Mouse (Mus musculus): ENCODE measurements around the gene Ffar1. TPM values are rescaled to one million over a fixed set of nuclear protein-coding genes. Genes with fewer than 3 reads are reported as not detected.
"Not testable (repeated sequence)": the region's sequence is repeated elsewhere in the genome, so short reads cannot be mapped to it uniquely, and the experiment has no call there.

Gene Ffar1
- polyA plus RNA-seq, 1 experiment from 2014 or later: not detected

GRCm38 (mm10) chr7:30846505-30847053 is 14.8 kb downstream of the Ffar1 start:
- H3K9ac ChIP-seq: no peak overlapping the region
- no peak overlapping the region for H3K4me3 ChIP-seq
- H3K36me3 ChIP-seq: no peaks in the 10 kb centered on the region
- peaks cover 10% of the 10 kb centered on the region; the same call in 1 of the 2 replicates for H3K4me1 ChIP-seq
- 84% methylated on average over 2 of the region's 2 CpGs for WGBS
- ATAC-seq (ENCODE audit: low FRiP score): no peak
- no peak overlapping the region for H3K4me2 ChIP-seq (replicated peaks)
- no peaks in the 10 kb centered on the region for H3K9me3 ChIP-seq (replicated peaks)
- H3K27me3 ChIP-seq: no peaks in the 10 kb centered on the region
- no peak overlapping the region for H3K27ac ChIP-seq

GRCm38 (mm10) chr7:30844676-30845297 is 16.6 kb downstream of the Ffar1 start:
- H3K9me3 ChIP-seq (replicated peaks): no peaks in the 10 kb centered on the region
- ATAC-seq (ENCODE audit: low FRiP score): 0 out of 2 replicates have a peak, but pooled peaks have one; percentile 50
- peaks cover 10% of the 10 kb centered on the region; the same call in 1 of the 2 replicates for H3K4me1 ChIP-seq
- H3K27ac ChIP-seq: peak overlapping the region; percentile 72
- no peaks in the 10 kb centered on the region for H3K36me3 ChIP-seq
- H3K4me3 ChIP-seq: no peak overlapping the region
- no peak overlapping the region for H3K4me2 ChIP-seq (replicated peaks)
- 37% methylated on average over 7 of the region's 7 CpGs for WGBS
- H3K9ac ChIP-seq: no peak overlapping the region
- no peaks in the 10 kb centered on the region for H3K27me3 ChIP-seq

DNA sequence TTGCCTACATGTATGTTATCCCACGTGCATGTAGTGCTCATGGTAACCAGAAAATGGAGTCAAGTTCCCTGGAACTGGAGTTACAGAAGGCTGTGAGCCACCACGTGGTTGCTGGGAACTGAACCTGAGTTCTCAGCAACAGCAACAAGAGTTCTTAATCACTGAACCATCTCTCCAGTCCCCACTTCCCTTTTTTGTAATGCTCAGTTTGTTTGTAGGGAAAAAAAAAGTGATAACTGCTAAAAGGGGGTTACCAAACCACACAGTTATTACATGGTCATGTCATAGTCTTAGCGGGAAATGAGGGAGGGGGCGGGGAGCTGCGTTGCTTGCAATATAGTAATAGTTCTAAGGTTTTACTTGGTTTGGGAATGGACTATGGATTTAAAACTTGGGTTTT is 19.3 kb downstream of the Ffar1 start:
- H3K36me3 ChIP-seq: no peaks in the 10 kb centered on the region
- no peak for ATAC-seq (ENCODE audit: low FRiP score)
- no peak overlapping the region for H3K9ac ChIP-seq
- H3K9me3 ChIP-seq (replicated peaks): no peaks in the 10 kb centered on the region
- no peak overlapping the region for H3K27ac ChIP-seq
- no peak overlapping the region for H3K4me2 ChIP-seq (replicated peaks)
- no peaks in the 10 kb centered on the region for H3K27me3 ChIP-seq
- H3K4me1 ChIP-seq: peaks cover 7% of the 10 kb centered on the region; the same call in 1 of the 2 replicates
- WGBS: 85% methylated on average over 5 of the region's 5 CpGs
- H3K4me3 ChIP-seq: no peak overlapping the region

GRCm38 (mm10) chr7:30841379-30841778 is 20.0 kb downstream of the Ffar1 start:
- Histone ChIP-seq H3K9ac (no peak overlapping the region), H3K9me3 (replicated peaks) (no peaks in the 10 kb centered on the region), H3K36me3 (no peaks in the 10 kb centered on the region), H3K4me3 (no peak overlapping the region), H3K4me1 (peaks cover 7% of the 10 kb centered on the region; the same call in 1 of the 2 replicates), H3K4me2 (replicated peaks) (no peak overlapping the region), H3K27me3 (no peaks in the 10 kb centered on the region), H3K27ac (no peak overlapping the region)
- WGBS: 84% methylated on average over 4 of the region's 4 CpGs
- ATAC-seq (ENCODE audit: low FRiP score): no peak

DNA sequence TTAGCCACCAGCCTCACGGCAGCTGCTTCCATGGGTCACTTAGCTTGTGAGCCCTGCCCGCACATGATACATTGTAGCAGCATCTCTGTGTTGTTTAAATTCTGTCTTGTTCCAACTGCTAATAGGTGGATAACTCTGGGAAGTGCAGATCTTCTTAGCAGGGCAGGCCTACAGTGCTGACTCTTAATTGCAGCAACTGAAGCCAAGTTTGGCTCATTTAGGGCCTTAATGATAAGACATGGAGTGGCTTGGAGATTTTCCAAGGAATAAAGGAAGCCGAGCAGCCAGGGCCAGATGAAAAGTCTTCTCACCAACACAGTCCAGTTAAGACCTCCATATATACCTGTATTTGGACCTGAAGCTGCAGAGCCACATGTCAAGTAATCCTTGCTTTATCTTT is 21.1 kb downstream of the Ffar1 start:
- Histone ChIP-seq H3K9ac (no peak overlapping the region), H3K36me3 (no peaks in the 10 kb centered on the region), H3K4me1 (peaks cover 7% of the 10 kb centered on the region; the same call in 1 of the 2 replicates), H3K27ac (no peak overlapping the region), H3K4me3 (no peak overlapping the region), H3K27me3 (no peaks in the 10 kb centered on the region), H3K4me2 (replicated peaks) (no peak overlapping the region), H3K9me3 (replicated peaks) (no peaks in the 10 kb centered on the region)
- 91% methylated on average over 3 of the region's 3 CpGs for WGBS
- no peak for ATAC-seq (ENCODE audit: low FRiP score)

GRCm38 (mm10) chr7:30837277-30837676 is 24.1 kb downstream of the Ffar1 start:
- no peak overlapping the region for H3K27ac ChIP-seq
- H3K4me1 ChIP-seq: no peaks in the 10 kb centered on the region
- H3K36me3 ChIP-seq: no peaks in the 10 kb centered on the region
- no peak overlapping the region for H3K4me2 ChIP-seq (replicated peaks)
- no peaks in the 10 kb centered on the region for H3K27me3 ChIP-seq
- H3K4me3 ChIP-seq: no peak overlapping the region
- no peak for ATAC-seq (ENCODE audit: low FRiP score)
- no peak overlapping the region for H3K9ac ChIP-seq
- no peaks in the 10 kb centered on the region for H3K9me3 ChIP-seq (replicated peaks)

- H3K4me2 ChIP-seq (replicated peaks); H3K27ac ChIP-seq; H3K9ac ChIP-seq; H3K9me3 ChIP-seq (replicated peaks); H3K4me3 ChIP-seq; H3K4me1 ChIP-seq; ATAC-seq (ENCODE audit: low FRiP score); H3K36me3 ChIP-seq; H3K27me3 ChIP-seq: not testable (repeated sequence)
- WGBS: 45% methylated on average over 7 of the region's 11 CpGs
Observed at GRCm38 (mm10) chr7:30832684-30833083, 28.7 kb downstream of the Ffar1 start.

DNA sequence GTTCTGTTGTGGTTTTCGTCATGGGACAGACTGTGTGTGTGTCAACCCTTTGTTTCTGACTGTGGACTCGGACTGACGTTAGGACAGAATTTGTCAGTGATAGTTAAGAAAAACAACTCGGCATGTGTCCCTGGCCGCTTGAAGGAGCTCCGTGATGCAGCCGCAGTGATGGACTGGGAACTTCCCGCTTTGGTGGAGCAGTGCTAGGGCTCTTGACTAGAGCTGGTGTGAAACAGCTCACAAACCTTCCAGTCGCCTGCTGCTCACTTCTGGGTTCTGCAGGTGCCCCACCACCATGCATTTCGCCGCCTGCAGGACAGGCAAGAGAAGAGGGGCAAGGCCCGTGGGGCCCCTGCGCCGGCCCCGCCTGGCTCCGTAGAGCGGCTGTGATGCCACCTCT is 29.1 kb downstream of the Ffar1 start:
- H3K27ac ChIP-seq: no peak overlapping the region
- no peak overlapping the region for H3K4me3 ChIP-seq
- no peak overlapping the region for H3K9ac ChIP-seq
- 72% methylated on average over 10 of the region's 17 CpGs for WGBS
- no peak for ATAC-seq (ENCODE audit: low FRiP score)
- no peaks in the 10 kb centered on the region for H3K9me3 ChIP-seq (replicated peaks)
- no peaks in the 10 kb centered on the region for H3K27me3 ChIP-seq
- no peaks in the 10 kb centered on the region for H3K36me3 ChIP-seq
- no peaks in the 10 kb centered on the region for H3K4me1 ChIP-seq
- no peak overlapping the region for H3K4me2 ChIP-seq (replicated peaks)

DNA sequence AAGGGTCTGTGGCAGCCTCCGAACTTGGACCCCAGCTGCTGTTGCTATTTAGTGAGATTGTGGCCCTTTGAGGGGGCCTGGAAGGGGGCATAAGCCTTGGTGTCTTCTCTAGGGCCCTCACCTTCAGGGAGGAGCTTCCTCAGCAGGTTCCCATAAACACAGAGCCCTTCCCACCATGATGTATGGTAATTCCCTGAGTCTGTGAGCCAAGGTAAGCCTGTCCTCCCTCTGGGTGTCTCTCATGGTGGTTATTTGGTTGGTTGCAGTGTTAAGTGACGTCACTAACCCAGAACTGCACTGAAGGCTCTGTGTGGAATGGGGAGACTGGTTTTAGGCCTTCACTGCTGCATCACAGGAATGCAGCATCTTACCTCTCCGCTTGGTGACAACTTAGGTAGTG is 31.9 kb downstream of the Ffar1 start:
- H3K36me3 ChIP-seq: no peaks in the 10 kb centered on the region
- H3K9me3 ChIP-seq (replicated peaks): no peaks in the 10 kb centered on the region
- H3K9ac ChIP-seq: no peak overlapping the region
- no peaks in the 10 kb centered on the region for H3K27me3 ChIP-seq
- 68% methylated on average over 3 of the region's 3 CpGs for WGBS
- no peaks in the 10 kb centered on the region for H3K4me1 ChIP-seq
- no peak for ATAC-seq (ENCODE audit: low FRiP score)
- H3K4me2 ChIP-seq (replicated peaks): no peak overlapping the region
- no peak overlapping the region for H3K27ac ChIP-seq
- H3K4me3 ChIP-seq: no peak overlapping the region

GRCm38 (mm10) chr7:30828871-30829270 is 32.5 kb downstream of the Ffar1 start:
- H3K9ac ChIP-seq; H3K27me3 ChIP-seq; H3K27ac ChIP-seq; H3K4me3 ChIP-seq; H3K4me1 ChIP-seq; H3K4me2 ChIP-seq (replicated peaks); ATAC-seq (ENCODE audit: low FRiP score); H3K9me3 ChIP-seq (replicated peaks); H3K36me3 ChIP-seq: not testable (repeated sequence)

GRCm38 (mm10) chr7:30826660-30827059 is 34.7 kb downstream of the Ffar1 start:
- Histone ChIP-seq H3K27ac (no peak overlapping the region), H3K9ac (no peak overlapping the region), H3K4me1 (no peaks in the 10 kb centered on the region), H3K4me2 (replicated peaks) (no peak overlapping the region), H3K36me3 (no peaks in the 10 kb centered on the region), H3K27me3 (no peaks in the 10 kb centered on the region), H3K4me3 (no peak overlapping the region), H3K9me3 (replicated peaks) (no peaks in the 10 kb centered on the region)
- ATAC-seq (ENCODE audit: low FRiP score): no peak
- 87% methylated on average over 10 of the region's 10 CpGs for WGBS

- no peaks in the 10 kb centered on the region for H3K27me3 ChIP-seq
- H3K27ac ChIP-seq: no peak overlapping the region
- no peaks in the 10 kb centered on the region for H3K36me3 ChIP-seq
- 85% methylated on average over 3 of the region's 3 CpGs for WGBS
- H3K4me3 ChIP-seq: no peak overlapping the region
- H3K4me1 ChIP-seq: no peaks in the 10 kb centered on the region
- H3K9ac ChIP-seq: no peak overlapping the region
- H3K9me3 ChIP-seq (replicated peaks): no peaks in the 10 kb centered on the region
- no peak overlapping the region for H3K4me2 ChIP-seq (replicated peaks)
- ATAC-seq (ENCODE audit: low FRiP score): no peak
Observed at GRCm38 (mm10) chr7:30824306-30824705, 37.1 kb downstream of the Ffar1 start.

- ATAC-seq (ENCODE audit: low FRiP score): no peak
Observed at GRCm38 (mm10) chr7:30823675-30824074, 37.7 kb downstream of the Ffar1 start, which contains the start of gene Ffar2. Gene Ffar2 (minus strand): TSS chr7:30823775.

More at GRCm38 (mm10) chr7:30823675-30824074, 37.7 kb downstream of the Ffar1 start, which contains the start of gene Ffar2:
- no peaks in the 10 kb centered on the region for H3K4me1 ChIP-seq
- no peaks in the 10 kb centered on the region for H3K36me3 ChIP-seq
- H3K9me3 ChIP-seq (replicated peaks): no peaks in the 10 kb centered on the region
- no peak within 1 kb of the TSS for H3K4me2 ChIP-seq (replicated peaks)
- no peak within 1 kb of the TSS for H3K4me3 ChIP-seq
- no peak within 1 kb of the TSS for H3K27ac ChIP-seq
- WGBS: 88% methylated on average over 18 of the region's 18 CpGs
- no peak within 1 kb of the TSS for H3K9ac ChIP-seq
- no peaks in the 10 kb centered on the region for H3K27me3 ChIP-seq
